Mouse (Mus musculus) G1E-ER4 (cell line): ENCODE data around the gene Men1. TPM values are rescaled to one million over a fixed set of nuclear protein-coding genes. Genes with fewer than 3 reads are reported as not detected.

ENCODE experiments used
- GATA1 ChIP-seq: IDR thresholded peaks from one replicate; pipeline ENCODE4 v1.8.0; 2012; ENCODE audit warnings: low read length, inconsistent platforms
- polyA plus RNA-seq: library from polyadenylated mRNA; stranded (reverse); fragments of >175 nt; gene quantifications from 2 replicates; pipeline ENCODE4 v1.2.3, GENCODE M21; 2012

Men1 gene
- 158 and 188 TPM in 2 replicates for polyA plus RNA-seq

DNA sequence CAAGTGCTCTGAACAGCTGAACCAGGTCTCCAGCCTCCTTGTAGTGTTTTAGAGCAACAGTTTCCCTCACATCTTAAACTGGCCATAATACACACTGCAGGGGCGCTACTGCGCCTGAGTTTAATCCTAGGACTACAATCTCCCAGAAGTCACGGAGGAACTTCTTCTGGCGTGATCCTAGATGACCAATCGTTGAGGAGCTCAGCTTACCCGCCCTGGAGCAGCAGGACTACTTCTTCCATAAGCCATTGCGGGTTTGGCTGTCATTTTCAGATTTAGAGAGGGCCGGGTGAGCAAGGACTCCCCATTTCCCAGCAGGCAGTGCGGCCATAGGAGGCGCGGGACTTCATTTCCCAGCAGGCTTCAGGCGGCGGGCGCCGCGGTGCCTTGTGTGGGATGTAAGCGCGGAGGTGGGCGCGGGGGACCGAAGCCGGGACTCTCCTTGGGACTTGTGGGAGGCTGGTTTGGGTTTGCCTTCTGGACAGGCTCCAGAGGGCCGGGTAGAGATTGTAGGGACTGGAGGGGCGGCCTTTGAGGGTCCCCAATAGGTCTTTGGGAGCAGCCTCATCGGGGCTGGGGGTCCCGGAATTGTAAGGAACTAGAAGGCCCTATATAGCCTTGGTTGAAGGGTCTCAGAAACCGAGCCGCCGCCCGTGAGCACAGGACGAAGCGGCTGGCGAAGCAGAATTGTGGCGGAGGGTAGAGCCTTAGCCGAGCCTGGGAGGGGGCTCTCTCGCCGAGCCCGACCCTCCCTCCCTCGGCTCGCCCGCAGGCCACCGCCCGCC lies at the start of gene Men1:
Gene Men1, plus strand, starts transcription at position 307 of the 785 bp plus-strand sequence.
- TF ChIP-seq GATA1 = no peak

DNA sequence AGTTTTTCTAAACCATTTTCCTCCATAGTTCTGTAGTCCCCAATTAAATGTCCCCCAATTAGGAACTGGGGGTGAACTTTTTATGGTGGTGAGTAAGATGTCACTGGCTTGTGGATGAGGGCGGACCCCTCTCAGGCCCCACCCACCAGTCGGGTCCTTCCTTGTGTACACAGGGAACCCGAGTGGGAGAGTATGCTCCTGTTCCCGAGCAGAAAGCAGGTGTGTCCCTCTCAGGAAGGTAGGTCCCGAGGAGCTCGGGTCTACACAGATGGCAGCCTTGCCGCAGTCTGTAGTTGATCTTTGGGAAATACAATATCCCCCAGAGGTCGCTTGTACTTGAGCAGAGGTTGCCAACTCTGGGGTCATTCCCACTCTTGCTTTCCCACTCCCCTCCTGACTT lies 49.6 kb upstream of the Men1 start:
- TF ChIP-seq GATA1 = no peak

DNA sequence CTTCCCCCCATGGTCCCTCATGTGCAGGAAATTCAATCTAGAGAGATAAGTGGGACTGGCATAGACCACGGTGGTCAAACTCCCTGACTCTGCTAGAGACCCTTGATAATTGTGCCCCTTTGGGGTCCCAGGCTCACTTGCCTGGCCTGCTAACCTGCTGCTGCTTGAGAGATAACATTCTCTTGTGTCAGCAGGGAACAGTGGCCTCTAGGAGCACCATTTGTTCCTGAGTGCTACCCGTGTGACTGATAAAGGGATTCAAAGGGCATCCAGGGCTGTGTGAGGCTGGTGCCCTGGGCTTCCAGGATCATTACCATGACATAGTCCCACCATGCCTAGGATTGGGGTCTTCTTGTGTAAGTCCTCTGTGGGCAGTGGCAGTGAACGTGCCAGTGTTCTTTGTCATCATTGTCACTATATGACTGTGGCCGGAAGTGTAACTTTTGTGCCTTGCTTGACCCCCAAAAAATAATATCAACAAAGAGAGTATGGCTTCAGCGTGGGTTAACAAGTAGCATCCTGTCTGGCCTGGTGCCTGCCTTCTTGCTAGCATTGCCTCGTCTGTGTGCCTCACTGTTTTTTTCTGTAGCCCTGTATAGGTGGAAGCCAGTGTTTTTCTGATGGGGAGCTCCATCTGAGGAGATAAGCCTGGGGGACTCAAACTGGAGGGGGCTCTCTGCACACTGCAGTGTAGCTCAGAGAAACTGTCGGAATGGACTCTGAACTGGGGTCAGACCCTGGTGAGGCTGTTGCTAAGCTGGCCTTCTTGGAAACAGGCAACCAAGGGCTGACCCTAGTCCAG lies 48.9 kb upstream of the Men1 start:
- TF ChIP-seq GATA1 = no peak

DNA sequence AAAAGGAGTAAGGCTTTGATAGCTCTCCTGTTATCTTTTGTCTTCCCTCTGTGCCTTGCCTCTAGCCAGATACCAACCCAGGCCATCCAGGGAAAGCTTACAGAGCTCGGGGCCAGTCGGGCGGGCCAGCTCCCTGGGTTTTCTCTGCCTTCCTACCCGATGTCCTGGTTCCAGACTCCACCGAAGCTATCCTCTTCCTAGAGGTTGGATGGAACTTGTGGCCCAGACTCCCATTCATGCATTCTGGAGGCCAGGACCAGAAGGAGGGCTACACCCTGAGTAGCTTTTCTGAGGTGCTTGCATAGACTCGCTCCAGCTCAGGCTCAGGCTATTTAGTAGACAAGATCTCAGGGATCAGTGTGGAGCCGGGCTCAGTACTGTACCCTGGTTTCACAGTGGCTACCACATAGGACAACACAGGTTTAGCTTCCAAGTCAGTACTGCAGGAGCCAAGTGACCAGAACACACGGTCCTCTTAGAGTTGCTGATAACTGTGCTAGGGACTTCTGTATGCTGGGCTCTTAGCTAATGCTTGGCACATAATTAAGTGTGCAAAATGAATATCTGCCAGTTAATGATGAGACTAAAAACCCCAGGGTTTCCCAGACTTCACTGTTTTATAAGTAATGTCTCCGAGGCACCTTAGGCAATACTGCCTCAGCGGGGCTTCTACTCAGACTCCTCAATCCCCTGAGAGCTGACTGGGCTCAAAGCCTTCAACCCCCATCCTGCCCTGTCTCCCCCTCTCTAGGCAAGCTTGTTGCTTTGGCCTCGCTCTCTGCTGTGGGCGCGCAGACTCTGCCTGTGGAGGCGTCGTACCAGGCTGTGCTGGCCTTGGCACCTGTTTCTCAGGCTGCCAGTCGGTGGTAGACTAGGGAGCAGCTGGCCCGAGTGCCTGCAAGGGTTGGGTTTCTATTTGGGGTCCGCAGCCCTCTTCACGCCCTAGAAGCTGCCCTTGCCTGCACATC lies 48.1 kb upstream of the Men1 start:
- no peak for TF ChIP-seq GATA1

DNA sequence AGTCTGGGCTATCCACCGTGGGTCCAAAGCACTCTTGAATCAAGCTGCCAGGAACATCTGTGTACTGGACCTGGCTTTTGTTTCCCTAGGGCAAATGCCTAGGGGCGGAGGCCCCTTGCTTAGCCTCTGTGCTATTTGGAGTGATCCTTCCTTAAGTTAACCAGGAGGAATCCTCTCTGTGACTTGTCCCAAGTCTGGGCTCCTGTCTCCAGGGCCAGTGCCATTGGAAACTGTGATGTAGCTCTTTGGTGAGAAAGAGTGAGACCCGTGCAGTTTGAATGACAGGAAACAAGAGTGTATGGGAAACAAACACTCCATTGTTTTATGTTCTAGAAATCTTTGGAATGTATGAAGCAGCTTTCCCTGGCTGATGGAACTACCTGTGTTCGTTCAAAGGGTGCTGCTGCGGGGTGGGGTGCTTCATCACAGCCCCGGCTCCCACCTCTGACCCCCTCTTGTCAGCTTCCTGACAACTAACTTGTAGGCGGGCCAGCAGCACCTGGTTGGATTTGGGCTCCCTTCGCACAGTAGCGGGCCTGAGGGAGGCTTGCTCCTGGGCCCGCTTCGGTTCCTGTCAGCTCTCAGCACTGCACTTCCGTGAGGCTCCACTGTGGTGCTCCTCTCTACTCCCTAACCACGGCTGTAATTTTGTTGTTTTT lies 46.4 kb upstream of the Men1 start:
- no peak for TF ChIP-seq GATA1

DNA sequence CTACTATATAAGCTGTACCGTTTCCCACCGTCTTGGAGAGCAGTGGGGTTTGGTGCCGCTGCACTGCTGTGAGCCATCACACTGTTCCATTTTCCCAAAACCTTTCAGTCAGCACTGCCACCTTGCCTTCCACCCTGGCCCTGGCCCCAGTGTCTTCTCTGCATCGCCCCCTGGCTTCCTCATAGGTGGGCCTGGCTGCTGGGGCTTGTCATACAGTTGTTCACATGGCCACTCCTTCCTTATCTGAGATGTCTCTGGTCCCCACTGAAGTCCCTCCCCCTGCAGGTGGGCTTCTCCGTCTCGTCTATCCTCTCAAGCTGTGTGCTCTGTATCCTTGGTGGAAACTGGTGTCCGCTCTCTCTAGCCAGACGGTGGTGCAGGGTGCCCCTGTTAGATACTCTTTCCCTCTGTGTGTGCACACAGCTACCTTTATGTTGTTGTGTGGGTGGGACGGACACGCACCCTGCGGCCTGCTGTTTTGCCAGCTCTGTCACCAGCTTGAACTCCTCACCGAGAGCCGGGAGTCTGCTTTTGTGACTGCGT lies 45.0 kb upstream of the Men1 start:
- TF ChIP-seq GATA1 = no peak

DNA sequence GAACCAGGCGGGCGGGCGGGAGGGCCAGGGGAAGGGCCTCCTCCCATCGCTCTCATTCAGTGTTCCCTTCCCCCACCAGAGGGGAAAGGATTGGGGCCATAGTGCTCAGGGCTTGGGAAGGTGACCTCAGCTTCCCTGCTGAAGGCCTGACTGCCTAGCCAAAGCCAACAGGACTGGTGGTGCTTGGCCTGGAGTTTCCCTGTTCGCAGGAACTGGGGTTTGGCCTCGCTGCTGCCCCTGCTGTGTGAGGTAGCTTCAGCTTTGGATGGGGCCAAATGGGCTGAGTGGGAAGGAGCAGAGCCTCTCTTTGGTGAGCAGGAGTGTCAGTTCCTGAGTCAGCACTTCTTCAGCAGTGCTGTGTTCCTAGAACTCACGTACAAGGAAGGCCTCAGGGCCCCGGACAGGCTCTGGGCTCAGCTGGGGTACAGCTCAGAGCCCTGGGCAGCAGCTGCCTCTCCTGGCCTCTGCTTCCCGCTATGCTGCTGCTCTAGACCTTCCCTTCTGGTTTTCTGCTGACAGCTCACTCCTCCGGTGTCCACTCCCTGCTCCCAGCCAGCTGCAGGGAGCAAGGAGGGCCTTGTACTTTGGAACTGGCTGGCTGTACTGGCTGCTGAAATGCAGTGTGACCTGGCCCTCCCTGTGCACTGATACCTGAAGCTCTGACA lies 43.5 kb upstream of the Men1 start:
- TF ChIP-seq GATA1 = no peak

DNA sequence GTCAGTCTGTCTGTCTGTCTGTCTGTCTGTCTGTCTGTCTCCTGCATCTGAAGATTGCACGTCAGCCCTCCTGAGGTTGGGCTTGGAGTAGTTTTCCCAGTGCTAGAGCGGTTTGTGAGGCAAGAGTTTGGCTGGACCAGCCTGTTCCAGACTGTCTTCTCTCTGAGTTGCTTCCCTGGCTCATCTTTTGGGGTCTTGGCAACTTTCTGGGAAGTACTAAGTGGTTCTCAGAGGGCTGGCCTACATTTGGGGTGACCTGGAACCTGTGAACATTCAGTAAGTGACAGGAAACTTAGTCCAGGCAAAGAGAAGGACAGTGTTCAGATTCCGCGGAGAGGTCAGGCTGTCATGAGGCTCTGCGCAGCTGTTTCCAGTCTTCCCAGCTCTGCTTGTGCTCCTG lies 42.5 kb upstream of the Men1 start:
- TF ChIP-seq GATA1 = no peak

DNA sequence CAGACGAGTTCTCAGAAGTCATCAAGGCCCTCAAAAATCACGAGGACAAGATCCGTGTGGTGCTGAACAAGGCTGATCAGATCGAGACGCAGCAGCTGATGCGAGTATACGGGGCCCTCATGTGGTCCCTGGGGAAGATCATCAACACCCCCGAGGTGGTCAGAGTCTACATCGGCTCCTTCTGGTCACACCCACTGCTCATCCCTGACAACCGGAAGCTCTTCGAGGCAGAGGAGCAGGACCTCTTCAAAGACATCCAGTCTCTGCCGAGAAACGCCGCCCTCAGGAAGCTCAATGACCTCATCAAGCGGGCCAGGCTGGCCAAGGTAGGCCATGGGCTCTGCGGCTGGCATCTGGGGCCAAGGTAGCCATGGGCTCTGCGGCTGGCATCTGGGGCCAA lies 40.5 kb upstream of the Men1 start:
- TF ChIP-seq GATA1 = no peak

DNA sequence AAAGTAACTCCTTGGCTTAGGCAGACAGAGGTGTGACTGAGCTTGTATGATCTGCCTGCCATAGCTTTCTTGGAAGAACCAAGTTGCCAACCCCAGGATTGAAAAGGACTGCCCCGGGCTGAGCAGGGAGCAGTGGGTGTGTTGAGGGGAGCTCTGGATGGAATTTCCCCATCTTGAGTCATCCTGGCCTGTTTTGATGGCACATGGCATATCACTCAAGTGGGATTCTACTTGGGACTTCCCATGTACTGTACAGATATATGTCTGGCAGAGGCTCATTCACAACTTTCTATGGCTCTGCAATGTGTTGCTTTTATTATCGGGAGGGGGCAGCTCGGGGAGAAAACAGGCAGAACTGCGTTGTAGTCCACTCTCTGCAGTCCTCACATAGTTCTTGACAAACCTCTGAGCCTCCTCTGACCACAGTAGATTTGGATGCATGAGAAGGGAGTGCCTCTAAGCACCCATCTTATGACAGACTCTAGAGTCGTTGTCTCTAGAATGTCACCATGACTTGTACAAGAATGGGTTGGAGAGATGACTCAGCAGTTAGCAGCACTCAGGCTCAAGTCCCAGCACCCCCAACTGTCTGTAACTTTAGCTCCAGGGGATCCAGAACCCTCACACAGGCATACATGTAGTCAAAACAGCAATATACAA lies 38.1 kb upstream of the Men1 start:
- TF ChIP-seq GATA1 = no peak

DNA sequence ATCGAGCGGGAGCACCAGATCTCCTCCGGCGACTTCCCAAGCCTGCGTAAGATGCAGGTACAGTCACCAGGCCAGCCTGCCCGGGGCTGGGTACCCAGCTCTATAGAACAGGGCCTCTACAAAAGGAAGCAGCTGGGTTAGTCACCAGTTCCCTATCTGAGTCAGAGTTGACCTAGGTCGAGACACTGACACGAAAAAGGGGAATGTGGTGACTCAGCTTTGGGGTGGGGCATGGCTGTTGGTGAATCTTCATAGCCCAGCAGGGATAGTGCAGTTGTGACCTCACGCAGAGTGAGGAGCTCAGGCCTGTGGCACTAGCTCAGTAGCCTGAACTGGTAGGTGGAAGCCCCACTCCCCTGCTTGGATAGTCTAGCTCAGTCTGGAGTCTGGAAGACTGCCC lies 37.1 kb upstream of the Men1 start:
- no peak for TF ChIP-seq GATA1

DNA sequence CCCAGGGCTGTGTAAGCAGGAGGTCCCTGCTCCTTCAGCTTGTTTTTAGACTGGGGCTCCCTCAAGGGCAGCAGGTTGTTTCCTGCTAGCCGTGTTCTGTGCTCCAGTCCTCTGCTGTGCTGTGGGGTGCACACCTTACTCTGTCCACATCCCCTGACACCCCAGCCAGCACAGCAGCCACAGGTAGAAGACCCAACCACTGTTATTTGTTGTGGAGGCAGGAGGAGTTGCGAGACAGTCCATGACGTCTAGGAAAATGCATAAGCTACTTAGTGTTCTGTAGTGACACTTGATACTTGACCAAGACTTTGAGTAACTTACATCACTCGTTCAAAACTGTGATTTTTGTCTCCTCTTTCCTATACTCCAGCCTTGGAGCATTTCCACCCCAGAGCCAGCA lies 35.8 kb upstream of the Men1 start:
- no peak for TF ChIP-seq GATA1

DNA sequence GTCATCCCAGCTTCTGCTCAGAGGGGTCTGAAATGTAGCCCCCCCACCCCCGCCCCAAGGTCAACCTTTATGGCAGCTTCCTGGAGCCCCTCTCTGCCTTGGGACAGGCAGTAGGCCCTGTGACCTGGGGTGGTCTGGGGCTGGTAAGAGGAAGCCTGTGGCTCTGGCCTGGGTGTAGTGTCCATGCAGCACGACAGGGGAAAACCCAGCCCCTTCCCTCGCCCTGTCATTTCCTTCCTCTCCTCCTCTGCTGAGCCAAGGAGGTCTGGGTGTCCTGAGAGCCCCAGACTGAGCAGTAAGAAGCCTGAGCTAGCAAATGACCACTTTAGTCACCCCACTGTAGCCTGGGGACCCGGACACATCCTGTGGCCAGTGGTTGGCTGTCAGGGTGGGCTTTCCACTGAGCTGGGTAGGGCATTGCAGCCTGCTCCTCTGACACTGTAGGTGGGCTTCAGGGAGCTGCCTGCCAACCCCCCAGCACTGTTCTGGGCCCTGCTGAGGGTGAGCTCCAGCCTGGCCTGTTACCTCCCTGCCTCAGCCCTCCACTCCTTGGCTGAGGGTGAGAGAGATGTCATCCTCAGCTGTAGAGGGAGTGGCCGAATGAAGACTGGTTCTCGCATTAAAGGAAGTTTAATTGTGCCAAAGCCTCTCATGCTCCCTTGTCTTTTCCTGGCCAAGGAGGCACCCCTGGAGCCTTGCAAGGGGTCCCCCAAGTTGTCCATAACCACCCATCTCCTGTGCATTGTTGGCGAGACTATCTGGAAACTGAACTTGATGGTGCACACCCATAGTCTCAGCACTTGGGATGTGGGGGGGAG lies 35.1 kb upstream of the Men1 start:
- TF ChIP-seq GATA1 = no peak
